Comparison of ENCODE assay signal across 8 mouse cellular contexts in the genomic region with DNA sequence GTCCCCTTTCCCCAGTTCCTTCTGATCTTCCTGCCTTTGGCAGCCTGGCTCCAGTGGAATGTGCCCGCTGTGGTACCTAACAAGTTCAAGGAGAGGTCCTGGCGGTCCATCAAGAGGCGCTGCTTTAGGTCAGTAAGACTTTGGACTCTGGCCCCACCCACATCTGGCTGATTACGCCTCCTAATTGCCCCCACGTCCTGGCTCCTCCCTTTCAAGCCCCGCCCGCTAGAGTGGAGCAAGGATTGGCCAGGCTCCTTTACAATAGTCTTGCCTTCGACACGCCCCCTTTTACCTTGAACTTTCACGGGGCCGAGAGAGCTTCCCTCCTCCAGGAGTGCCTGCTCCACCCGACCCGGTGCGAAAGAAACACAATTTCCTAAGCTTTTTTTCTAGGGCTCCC. TPM values are rescaled to one million over a fixed set of nuclear protein-coding genes. Genes with fewer than 3 reads are reported as not detected.
A peak's percentile ranks its signal among the peaks of the same experiment; 100 is the strongest.
DNase-seq lines count a peak whose midpoint lies in the region; ATAC-seq and TF ChIP-seq lines count a peak whose summit lies in the region.
"Had no signal": no experiment of that assay in that cellular context is flagged by ENCODE, and none has a peak within 500 bp of the region (broad histone marks: within the 10 kb centered on the region; RNA-seq: fewer than 3 reads in every experiment).

No protein-coding gene starts in this region.

- H3K4me2 ChIP-seq in heart, postnatal 0 days (ENCODE audit: low read depth, low read length): peak overlapping the region; percentile 63; the same call in 1 of the 2 replicates

- TF ChIP-seq EP300 in MEL (IDR thresholded peaks at IDR 0.05; ENCODE audit: low read depth in 1 of 2, low read length in 2 of 2): no peak
- no peak for TF ChIP-seq EP300 in heart, postnatal 0 days (IDR thresholded peaks at IDR 0.05; ENCODE audit: low read depth)

- no peak for TF ChIP-seq POLR2A in MEL (IDR thresholded peaks at IDR 0.05; ENCODE audit: control insufficient read depth in 1 of 2, insufficient read depth in 1 of 2, low read depth in 1 of 2, low read length in 2 of 2, poor library complexity in 1 of 2)

- H3K9me3 ChIP-seq in MEL (replicated peaks; ENCODE audit: insufficient read depth, low read length): no peaks in the 10 kb centered on the region
- H3K9me3 ChIP-seq in heart, postnatal 0 days (replicated peaks; ENCODE audit: control insufficient read depth, low read length): no peaks in the 10 kb centered on the region

- peak; percentile 73 for DNase-seq in MEL (ENCODE audit: low read depth, low spot score)
- DNase-seq in adrenal gland, adult 2 months: peak; percentile 93
- peak; percentile 22 for DNase-seq in heart, postnatal 0 days (ENCODE audit: low spot score)
- DNase-seq in liver: peak; percentile 80
- peak; percentile 31 for DNase-seq in splenic B cell, adult 2 months (ENCODE audit: low read depth, low spot score)
- DNase-seq in right cerebral cortex, postnatal 4 days: no peak
- no peak for DNase-seq in gastrocnemius, postnatal 25 days

- TF ChIP-seq CTCF in MEL (IDR thresholded peaks at IDR 0.05 in 2 of 3, conservative IDR thresholded peaks at IDR 0.05 in 1 of 3; ENCODE audit: control insufficient read depth in 1 of 3, insufficient read depth in 1 of 3, low read depth in 2 of 3, low read length in 3 of 3, poor library complexity in 1 of 3, severe bottlenecking in 1 of 3): no peak
- TF ChIP-seq CTCF in heart, postnatal 0 days (IDR thresholded peaks at IDR 0.05; ENCODE audit: low read depth): no peak

- H3K36me3 ChIP-seq in MEL (ENCODE audit: control insufficient read depth in 1 of 2, insufficient read depth in 2 of 2, low read length in 2 of 2): peaks cover 0 to 5% of the 10 kb centered on the region in 2 experiments; a peak in 2 of 4 replicates
- H3K36me3 ChIP-seq in heart, postnatal 0 days (replicated peaks; ENCODE audit: control insufficient read depth, insufficient read depth, low read length): no peaks in the 10 kb centered on the region
- H3K36me3 ChIP-seq in splenic B cell, adult 2 months (ENCODE audit: control insufficient read depth, insufficient read depth, low read length, poor library complexity, severe bottlenecking): no peaks in the 10 kb centered on the region

- ATAC-seq in heart, postnatal 0 days (ENCODE audit: insufficient read depth, low read depth): no peak

- H3K4me3 ChIP-seq in MEL (ENCODE audit: control insufficient read depth in 1 of 2, insufficient read depth in 1 of 2, low read depth in 2 of 2, low read length in 2 of 2): peak overlapping the region in 1 of 2 experiments; percentile 4; a peak in 1 of 4 replicates
- no peak overlapping the region for H3K4me3 ChIP-seq in heart, postnatal 0 days (ENCODE audit: low read depth, low read length)
- H3K4me3 ChIP-seq: erythroblast, embryonic 14.5 days had no signal

- no peak overlapping the region for H3K27ac ChIP-seq in MEL (ENCODE audit: control insufficient read depth, low read depth, low read length)
- no peak overlapping the region for H3K27ac ChIP-seq in heart, postnatal 0 days (ENCODE audit: low read depth)

- peaks cover 6% of the 10 kb centered on the region in 2 experiments for H3K27me3 ChIP-seq in MEL (ENCODE audit: control insufficient read depth in 1 of 2, insufficient read depth in 2 of 2, low read length in 2 of 2)
- H3K27me3 ChIP-seq in heart, postnatal 0 days (ENCODE audit: control insufficient read depth, insufficient read depth, low read length): peaks cover 44% of the 10 kb centered on the region
- H3K27me3 ChIP-seq in splenic B cell, adult 2 months (ENCODE audit: control insufficient read depth, insufficient read depth, low read length, poor library complexity, severe bottlenecking): peaks cover 8% of the 10 kb centered on the region

- H3K79me2 ChIP-seq in MEL (ENCODE audit: control insufficient read depth, insufficient read depth, low read length, poor library complexity): no peaks in the 10 kb centered on the region

- H3K4me1 ChIP-seq in MEL (ENCODE audit: control insufficient read depth in 1 of 2, insufficient read depth in 2 of 2, low read length in 2 of 2): peaks cover 0 to 13% of the 10 kb centered on the region in 2 experiments; a peak in 3 of 4 replicates
- peaks cover 13% of the 10 kb centered on the region; the same call in 1 of the 2 replicates for H3K4me1 ChIP-seq in heart, postnatal 0 days (ENCODE audit: control insufficient read depth, insufficient read depth)

- WGBS in heart, postnatal 0 days: 4% methylated on average over 14 of the region's 14 CpGs

- TF ChIP-seq RAD21 in MEL (IDR thresholded peaks at IDR 0.05; ENCODE audit: low read depth, low read length): no peak

- no peak overlapping the region for H3K9ac ChIP-seq in MEL (ENCODE audit: control insufficient read depth, low read depth, low read length, poor library complexity, severe bottlenecking)
- H3K9ac ChIP-seq in heart, postnatal 0 days (replicated peaks; ENCODE audit: low read depth, low read length): no peak overlapping the region

TF ChIP-seq in MEL, 35 proteins besides CTCF, POLR2A, EP300 and RAD21:
- TF ChIP-seq TBP (IDR thresholded peaks at IDR 0.05; ENCODE audit: low read depth, low read length): no peak
- no peak for TF ChIP-seq ETS1 (IDR thresholded peaks at IDR 0.05; ENCODE audit: low read depth, low read length)
- TF ChIP-seq MAFK (IDR thresholded peaks at IDR 0.05; ENCODE audit: borderline replicate concordance, low read depth, low read length): no peak
- no peak for TF ChIP-seq CHD2 (IDR thresholded peaks at IDR 0.05; ENCODE audit: low read length)
- no peak for TF ChIP-seq USF2 (IDR thresholded peaks at IDR 0.05; ENCODE audit: borderline replicate concordance in 1 of 2, insufficient read depth in 1 of 2, low read depth in 1 of 2, low read length in 2 of 2)
- TF ChIP-seq GATA1 (IDR thresholded peaks at IDR 0.05; ENCODE audit: low read depth, low read length): no peak
TF ChIP-seq in MEL: peak in this region for 0.

RNA-seq across cellular contexts. Expression of gene Arhgef19, which starts 1.3 kb away (rescaled TPM):
- 0.03 TPM in 1 of 2 replicates, not detected in the other for total RNA-seq in MEL (2012; rRNA removed)
- under 1 TPM in 1 of 2 experiments, not detected in 1; 0.78 TPM for polyA plus RNA-seq in MEL (2012; ENCODE audit: insufficient read depth in 1 of 2, insufficient read length in 2 of 2, low read depth in 1 of 2, low replicate concordance in 2 of 2, missing spikeins in 1 of 2)
- total RNA-seq in adrenal gland, adult 2 months (2021): 10 to 100 TPM; 50.9 to 65.1 TPM
- polyA plus RNA-seq in adrenal gland, adult 2 months (2012; rRNA removed): 58.3 and 75.8 TPM in 2 replicates
- total RNA-seq in heart, postnatal 0 days (2014; rRNA removed; ENCODE audit: low replicate concordance): 0.66 and 2.5 TPM in 2 replicates
- polyA plus RNA-seq in heart, postnatal 0 days (2015; fragmentation: Nextera tagmentation; extraction: Ambion mirVana): 1.5 and 1.6 TPM in 2 replicates
- total RNA-seq in gastrocnemius, postnatal 25 days (2021): under 1 TPM; 0.74 to 0.83 TPM

RNA-seq across cellular contexts. Expression of gene Rsg1, which starts 26.9 kb away (rescaled TPM):
- total RNA-seq in MEL (2012; rRNA removed): 3.7 and 5.8 TPM in 2 replicates
- polyA plus RNA-seq in MEL (2012; ENCODE audit: insufficient read depth in 1 of 2, insufficient read length in 2 of 2, low read depth in 1 of 2, low replicate concordance in 2 of 2, missing spikeins in 1 of 2): 1 to 10 TPM in 1 of 2 experiments, not detected in 1; 4.8 TPM
- total RNA-seq in adrenal gland, adult 2 months (2021): 1 to 10 TPM in 1 of 2 experiments, under 1 TPM in 1; 0.86 to 1.1 TPM
- 1.7 and 2.3 TPM in 2 replicates for polyA plus RNA-seq in adrenal gland, adult 2 months (2012; rRNA removed)
- total RNA-seq in heart, postnatal 0 days (2014; rRNA removed; ENCODE audit: low replicate concordance): 13.2 TPM in 1 of 2 replicates, not detected in the other
- 1.3 and 1.6 TPM in 2 replicates for polyA plus RNA-seq in heart, postnatal 0 days (2015; fragmentation: Nextera tagmentation; extraction: Ambion mirVana)
- under 1 TPM in 1 of 2 experiments, not detected in 1; 0.27 TPM for total RNA-seq in gastrocnemius, postnatal 25 days (2021)
- polyA plus RNA-seq: erythroblast, embryonic 14.5 days had no signal

Comparison
In these comparisons a context has a peak if more than half of its experiments do, and no peak if none do; other contexts are left out.
1. DNase-seq: peak in MEL (single experiment), adrenal gland, adult 2 months (single experiment), heart, postnatal 0 days (single experiment), liver (single experiment) and splenic B cell, adult 2 months (single experiment); none in right cerebral cortex, postnatal 4 days (single experiment) and gastrocnemius, postnatal 25 days (single experiment).
2. RNA of gene Arhgef19, which starts 1.3 kb away (total RNA-seq): 50.9 to 65.1 TPM in adrenal gland, adult 2 months; 0.66 to 2.5 TPM in heart, postnatal 0 days, 0.74 to 0.83 TPM in gastrocnemius, postnatal 25 days and 0.03 TPM in MEL; every median in the first group is over 10 times any median in the second.